ENCODE assay signal across 9 mouse cellular contexts in the genomic region with DNA sequence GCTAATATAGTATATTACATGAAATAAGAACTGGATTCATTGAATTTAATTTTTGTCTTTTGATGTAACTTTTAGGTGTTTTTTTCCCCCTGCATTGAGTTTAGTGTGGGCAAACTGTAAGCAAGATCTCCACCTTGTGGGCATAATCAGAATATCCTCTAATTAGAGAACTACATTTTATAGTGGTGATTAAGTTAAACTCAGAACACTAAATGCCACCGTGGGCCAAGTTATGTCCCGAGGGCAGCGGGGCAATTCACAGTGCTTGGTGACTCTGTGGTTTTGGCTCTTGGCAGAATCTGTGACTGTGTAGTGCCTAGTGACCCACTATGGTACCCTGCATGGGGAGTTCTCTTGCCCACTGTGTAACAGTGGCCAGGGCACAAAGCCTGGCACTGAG. TPM values are rescaled to one million over a fixed set of nuclear protein-coding genes. Genes with fewer than 3 reads are reported as not detected.
DNase-seq lines count a peak whose midpoint lies in the region; ATAC-seq and TF ChIP-seq lines count a peak whose summit lies in the region.
"Had no signal": no experiment of that assay in that cellular context is flagged by ENCODE, and none has a peak within 500 bp of the region (broad histone marks: within the 10 kb centered on the region; RNA-seq: fewer than 3 reads in every experiment).

No protein-coding gene starts in this region.

- whole genome bisulfite sequencing in limb, embryonic 14.5 days = 11% methylated on average over 3 of the region's 3 CpGs

- no peaks in the 10 kb centered on the region for H3K36me3 ChIP-seq in limb, embryonic 14.5 days (ENCODE audit: control insufficient read depth, insufficient read depth, low read length)
- H3K36me3 ChIP-seq: liver, embryonic 13.5 days had no signal

- peak; percentile 4 for DNase-seq in adrenal gland, adult 2 months
- DNase-seq in adrenal gland, postnatal 25 days = no peak
- no peak for DNase-seq in left cerebral cortex, adult 2 months (ENCODE audit: extremely low spot score in 1 of 2, low spot score in 2 of 2)
- DNase-seq in left cerebral cortex, adult 8-10 months (ENCODE audit: low spot score in 2 of 2) = no peak
- peak; percentile 65 for DNase-seq in adipocyte (ENCODE audit: low spot score)
- DNase-seq in limb, embryonic 14.5 days (ENCODE audit: low spot score) = peak; percentile 58
- no peak for DNase-seq in layer of hippocampus, adult 11-12 months (ENCODE audit: low spot score)
- DNase-seq in adrenal gland, adult 18-20 months (ENCODE audit: low spot score in 2 of 2) = no peak
- DNase-seq: liver, embryonic 13.5 days had no signal

- peak; percentile 79 for TF ChIP-seq CTCF in left cerebral cortex, adult 2 months (IDR thresholded peaks at IDR 0.05)

- no peak overlapping the region for H3K4me2 ChIP-seq in limb, embryonic 14.5 days (replicated peaks; ENCODE audit: low read depth, low read length, severe bottlenecking)
- H3K4me2 ChIP-seq: liver, embryonic 13.5 days had no signal

- no peak for ATAC-seq in limb, embryonic 14.5 days (ENCODE audit: low FRiP score, low read depth)

- H3K9me3 ChIP-seq in limb, embryonic 14.5 days (ENCODE audit: control insufficient read depth, low read length) = no peaks in the 10 kb centered on the region
- H3K9me3 ChIP-seq: liver, embryonic 13.5 days had no signal

- H3K27me3 ChIP-seq in limb, embryonic 14.5 days (ENCODE audit: control insufficient read depth, insufficient read depth, low read length) = no peaks in the 10 kb centered on the region

- intact Hi-C loops in left cerebral cortex, adult 2 months (cut with DNase I) = loop anchor here (1.0 to 5.0 kb wide), 7 partner anchors 136 to 746 kb away; a partner anchor contains a TSS

- TF ChIP-seq POLR2A in limb, embryonic 14.5 days (IDR thresholded peaks at IDR 0.05; ENCODE audit: borderline replicate concordance, extremely low read depth, insufficient read depth, insufficient read length) = no peak

- no peak overlapping the region for H3K9ac ChIP-seq in limb, embryonic 14.5 days (ENCODE audit: low read depth, low read length, severe bottlenecking)
- H3K9ac ChIP-seq: liver, embryonic 13.5 days had no signal

- H3K4me3 ChIP-seq in left cerebral cortex, adult 2 months = no peak overlapping the region
- H3K4me3 ChIP-seq in limb, embryonic 14.5 days (replicated peaks; ENCODE audit: low read length) = no peak overlapping the region
- H3K4me3 ChIP-seq: liver, embryonic 13.5 days had no signal

- H3K27ac ChIP-seq in left cerebral cortex, adult 2 months = no peak overlapping the region
- no peak overlapping the region for H3K27ac ChIP-seq in limb, embryonic 14.5 days (replicated peaks; ENCODE audit: low read depth, low read length)
- H3K27ac ChIP-seq: liver, embryonic 13.5 days had no signal

- H3K4me1 ChIP-seq in limb, embryonic 14.5 days (ENCODE audit: control insufficient read depth, insufficient read depth, low read length) = peaks cover 7% of the 10 kb centered on the region; the same call in 1 of the 2 replicates

RNA-seq across cellular contexts. Expression of a gene that starts 1.1 kb away (rescaled TPM):
- under 1 TPM; 0.35 to 0.66 TPM for total RNA-seq in adrenal gland, adult 2 months (2021)
- 0.70 and 1.6 TPM in 2 replicates for polyA plus RNA-seq in adrenal gland, adult 2 months (2012; rRNA removed)
- 0.52 and 0.86 TPM in 2 replicates for total RNA-seq in adrenal gland, postnatal 25 days (2021)
- 10 to 100 TPM; 57.3 to 62.8 TPM for total RNA-seq in left cerebral cortex, adult 2 months (2021)
- total RNA-seq in left cerebral cortex, adult 8-10 months (2022) = 10 to 100 TPM; 49.7 to 56.2 (median 55.1) TPM
- polyA plus RNA-seq in limb, embryonic 14.5 days (2012; rRNA removed) = 38.8 and 46.5 TPM in 2 replicates
- polyA plus RNA-seq in limb, embryonic 14.5 days (2014; fragmentation: Nextera tagmentation; extraction: Ambion mirVana) = 25.5 and 30.3 TPM in 2 replicates
- total RNA-seq in adrenal gland, adult 18-20 months (2021) = under 1 TPM; 0.63 to 0.70 TPM

RNA-seq across cellular contexts. Expression of a gene that starts 45.8 kb away (rescaled TPM):
- 10 to 100 TPM; 59.9 to 61.0 TPM for total RNA-seq in adrenal gland, adult 2 months (2021)
- 20.6 and 20.9 TPM in 2 replicates for polyA plus RNA-seq in adrenal gland, adult 2 months (2012; rRNA removed)
- 69.1 and 70.1 TPM in 2 replicates for total RNA-seq in adrenal gland, postnatal 25 days (2021)
- total RNA-seq in left cerebral cortex, adult 2 months (2021) = 100 to 1,000 TPM; 182 to 183 TPM
- 100 to 1,000 TPM; 175 to 199 (median 188) TPM for total RNA-seq in left cerebral cortex, adult 8-10 months (2022)
- 66.6 and 69.7 TPM in 2 replicates for polyA plus RNA-seq in limb, embryonic 14.5 days (2012; rRNA removed)
- 36.4 and 43.0 TPM in 2 replicates for polyA plus RNA-seq in limb, embryonic 14.5 days (2014; fragmentation: Nextera tagmentation; extraction: Ambion mirVana)
- total RNA-seq in adrenal gland, adult 18-20 months (2021) = 10 to 100 TPM; 65.3 to 66.3 TPM

Comparison
In these comparisons a context has a peak if more than half of its experiments do, and no peak if none do; other contexts are left out.
1. DNase-seq: peak in adrenal gland, adult 2 months (single experiment), adipocyte (single experiment) and limb, embryonic 14.5 days (single experiment); none in adrenal gland, postnatal 25 days (single experiment), left cerebral cortex, adult 2 months (0 of 2), left cerebral cortex, adult 8-10 months (0 of 2), layer of hippocampus, adult 11-12 months (single experiment) and adrenal gland, adult 18-20 months (0 of 2).
2. RNA of a gene that starts 1.1 kb away (total RNA-seq): 57.3 to 62.8 TPM in left cerebral cortex, adult 2 months and 49.7 to 56.2 TPM in left cerebral cortex, adult 8-10 months; 0.63 to 0.70 TPM in adrenal gland, adult 18-20 months, 0.35 to 0.66 TPM in adrenal gland, adult 2 months and 0.52 to 0.86 TPM in adrenal gland, postnatal 25 days; every median in the first group is over 10 times any median in the second.